Mouse (Mus musculus): ENCODE results near the gene Srbd1.

DNA sequence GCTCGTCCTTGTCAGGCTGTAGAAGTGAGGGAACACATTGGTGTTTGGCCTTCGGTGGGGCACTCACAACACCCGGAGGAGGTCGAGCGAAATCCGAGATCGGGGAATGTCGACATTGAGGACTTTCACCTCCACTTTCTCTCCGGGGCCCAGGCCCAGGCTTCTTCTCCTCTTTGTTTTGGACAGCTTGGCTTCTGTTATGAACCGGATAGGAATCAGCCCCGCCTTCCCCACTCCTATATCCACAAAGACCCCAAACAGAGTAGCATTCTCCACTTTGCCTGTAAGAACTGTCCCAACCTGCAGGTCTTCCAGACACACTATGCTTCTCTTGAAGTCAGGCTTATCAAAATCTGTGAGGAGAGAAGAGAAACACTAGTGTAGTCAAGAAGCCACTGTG is 159.8 kb downstream of the Srbd1 start:
- TF ChIP-seq EP300 (IDR thresholded peaks at IDR 0.05): no peak
- TF ChIP-seq CTCF (IDR thresholded peaks at IDR 0.05): no peak
